Mouse (Mus musculus) adipocyte (in vitro differentiated cells): ENCODE measurements at regions not wholly inside any gene's neighbourhood (a gene's known extent, or its start where the extent isn't known, plus 50 kb on each side); places are given as distances from the start of the nearest gene placed in this dataset.

Experiments used
- DNase-seq: peaks from one replicate; pipeline ENCODE4 v3.0.0-alpha.2; 2016; ENCODE audit warnings: low spot score

DNA sequence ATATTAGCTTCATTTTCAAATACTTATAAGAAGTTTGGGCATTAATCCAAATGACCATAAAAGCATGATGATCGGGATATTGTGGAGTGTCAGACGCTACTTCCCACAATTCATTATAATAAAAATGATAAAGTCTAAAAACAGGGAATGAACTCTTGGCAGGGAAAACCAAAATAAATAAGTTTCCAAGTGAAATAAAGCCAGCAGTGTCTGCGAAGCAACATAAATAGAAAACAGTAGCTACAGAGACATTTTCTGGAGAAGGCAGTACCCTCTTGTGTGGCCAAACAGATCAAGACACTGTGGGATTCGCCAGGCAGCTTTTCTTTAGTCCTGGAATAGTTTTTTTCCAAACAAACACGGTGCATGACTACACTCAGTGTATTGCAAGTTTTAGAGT, 172.7 kb upstream of the Hand2 start:
- no peak for DNase-seq

- no peak for DNase-seq
Measured at GRCm38 (mm10) chr8:57191153-57191552, 129.6 kb upstream of the Hand2 start.

GRCm38 (mm10) chr8:57200280-57200679, 120.5 kb upstream of the Hand2 start:
- no peak for DNase-seq

DNA sequence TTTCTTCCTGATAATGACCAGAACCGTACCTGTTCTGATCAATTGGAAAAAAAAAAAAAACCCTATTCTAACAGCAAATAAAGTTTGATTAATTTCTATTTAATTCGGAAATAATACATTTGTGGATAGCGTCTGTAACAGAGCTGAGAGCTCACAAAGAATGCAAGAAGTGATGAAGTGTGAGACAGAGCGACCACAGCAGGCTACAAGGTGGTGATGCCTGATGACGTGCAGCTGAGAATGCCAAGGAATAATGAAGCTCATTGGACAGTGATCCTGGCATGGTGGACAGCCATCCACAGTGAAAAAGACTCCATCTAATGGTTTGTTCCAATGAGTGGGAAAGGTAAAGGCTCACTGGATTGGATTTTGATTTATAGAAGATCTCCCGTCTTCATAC, 111.2 kb upstream of the Hand2 start:
- DNase-seq = no peak

GRCm38 (mm10) chr8:57213066-57213465, 107.7 kb upstream of the Hand2 start:
- no peak for DNase-seq

DNA sequence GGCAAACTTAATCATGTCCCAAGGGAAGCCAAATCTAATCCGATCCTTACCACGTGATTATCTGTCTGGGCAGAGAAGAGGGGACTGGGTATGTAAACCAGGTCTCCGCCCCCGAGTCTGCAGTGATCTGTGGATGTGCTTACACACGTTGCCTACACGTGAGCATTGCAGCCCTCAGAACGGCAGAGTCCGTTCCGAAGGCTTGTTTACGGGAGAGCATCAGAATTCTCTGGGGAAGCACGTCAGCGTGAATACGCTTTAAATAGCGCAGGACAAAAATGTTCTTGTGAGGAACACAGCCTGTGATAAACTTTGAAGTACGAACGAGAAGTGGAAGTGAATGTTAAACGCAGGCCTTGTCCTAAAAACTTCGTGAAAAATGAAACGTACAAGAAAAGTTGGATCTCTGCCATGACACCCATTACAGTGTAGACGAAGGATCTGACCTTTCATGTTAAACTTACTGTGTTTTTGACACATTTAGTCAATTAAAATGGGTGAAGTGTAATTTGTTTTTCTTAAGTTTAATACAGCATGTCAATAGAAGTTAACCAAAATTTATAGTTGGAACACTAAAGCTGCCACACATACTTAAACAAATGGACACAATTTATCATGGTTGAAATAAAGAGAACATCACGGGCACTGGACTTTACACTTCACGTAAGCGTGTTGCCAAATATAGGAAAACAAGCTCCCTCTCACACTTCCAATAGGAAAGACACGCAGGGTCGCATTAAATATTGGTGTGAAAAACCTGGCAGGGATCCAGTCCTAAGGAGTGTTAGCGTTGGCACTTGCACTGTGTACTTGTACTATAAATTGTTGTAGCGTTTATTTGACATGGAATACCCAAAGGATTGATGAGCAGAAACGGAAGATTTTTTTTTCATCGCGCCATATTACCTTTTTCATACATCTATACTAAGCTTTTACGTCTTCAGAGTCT, 106.5 kb upstream of the Hand2 start:
- DNase-seq = no peak

- DNase-seq = no peak
Measured at GRCm38 (mm10) chr8:57230594-57230993, 90.2 kb upstream of the Hand2 start.

DNA sequence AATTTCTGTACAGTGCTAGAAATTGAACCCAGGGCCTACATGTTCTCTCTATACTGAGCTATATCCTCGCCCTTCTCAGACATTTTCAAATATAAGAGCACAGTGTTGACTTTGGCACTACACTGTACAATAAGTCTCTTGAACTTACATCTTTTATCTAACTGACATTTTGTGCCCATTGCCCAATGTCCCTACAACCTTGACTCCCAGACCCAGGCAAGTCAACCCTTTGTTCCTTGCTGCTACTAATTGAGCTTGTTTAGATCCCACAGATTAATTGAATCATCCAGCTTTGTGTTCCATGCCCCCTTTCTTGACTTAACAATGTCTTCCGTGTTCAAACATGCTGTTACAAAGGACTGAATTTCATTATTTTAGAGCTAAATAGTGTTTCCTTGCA, 78.5 kb upstream of the Hand2 start:
- DNase-seq = no peak

- DNase-seq = no peak
Measured at GRCm38 (mm10) chr8:57249061-57249460, 71.7 kb upstream of the Hand2 start.
